Mouse (Mus musculus): ENCODE data around the gene Zfp445. TPM values are rescaled to one million over a fixed set of nuclear protein-coding genes. Genes with fewer than 3 reads are reported as not detected.

The Zfp445 gene
- polyA plus RNA-seq (2014; fragmentation: Nextera tagmentation; extraction: Ambion mirVana), result 63.1 and 79.1 TPM in 2 replicates

DNA sequence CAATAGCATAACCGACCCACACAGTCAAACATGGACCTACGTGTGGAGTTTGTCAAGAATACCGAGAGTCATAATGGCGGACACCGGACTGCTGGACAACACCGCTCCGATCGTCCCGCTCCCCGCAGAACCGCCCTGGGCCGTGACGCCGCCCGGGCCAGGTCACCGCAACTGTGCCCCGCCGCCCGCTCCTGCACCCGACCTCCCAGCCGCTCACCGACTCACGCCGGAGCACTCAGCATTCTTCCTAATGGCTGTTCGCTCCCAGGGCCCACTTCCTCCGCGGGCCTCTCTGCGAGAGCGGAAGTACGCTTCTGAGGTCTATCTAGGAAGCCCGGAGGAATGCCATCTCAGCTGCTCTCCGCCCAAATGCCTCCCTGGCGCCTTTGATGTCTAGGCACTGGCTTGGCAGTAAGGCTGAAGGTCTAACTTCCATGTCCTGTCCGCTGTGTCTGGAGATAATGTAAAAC is at the start of gene Zfp445:
Zfp445 (minus strand) TSS at position 310 of the 470 bp plus-strand sequence.
- Histone ChIP-seq H3K36me3 (ENCODE audit: control insufficient read depth, insufficient read depth, low read length) (peaks cover 15% of the 10 kb centered on the region), H3K4me2 (ENCODE audit: low read length) (peak within 1 kb of the TSS; percentile 65), H3K27me3 (replicated peaks; ENCODE audit: control insufficient read depth, insufficient read depth, low read length) (no peaks in the 10 kb centered on the region), H3K27ac (ENCODE audit: low read depth, low read length) (0 out of 2 replicates have a peak within 1 kb of the TSS, but pooled peaks have one; percentile 6), H3K4me1 (ENCODE audit: control insufficient read depth, insufficient read depth, low read length) (peaks cover 10% of the 10 kb centered on the region), H3K9me3 (replicated peaks; ENCODE audit: control insufficient read depth, low read length) (peaks cover 3% of the 10 kb centered on the region; the same call in 1 of the 2 replicates), H3K9ac (ENCODE audit: low read length) (peak within 1 kb of the TSS; percentile 91), H3K4me3 (ENCODE audit: low read depth, low read length) (peak within 1 kb of the TSS; percentile 71)
- ATAC-seq, result peak; percentile 94
- under 1% methylated on average over 34 of the region's 34 CpGs for WGBS
- DNase-seq (ENCODE audit: low spot score), result peak; percentile 95

GRCm38 (mm10) chr9:122902717-122903535 is 37.1 kb upstream of the Zfp445 start:
- Histone ChIP-seq H3K9me3 (replicated peaks; ENCODE audit: control insufficient read depth, low read length) (no peaks in the 10 kb centered on the region), H3K36me3 (ENCODE audit: control insufficient read depth, insufficient read depth, low read length) (no peaks in the 10 kb centered on the region), H3K4me1 (ENCODE audit: control insufficient read depth, insufficient read depth, low read length) (no peaks in the 10 kb centered on the region), H3K27ac (ENCODE audit: low read depth, low read length) (0 out of 2 replicates have a peak overlapping the region, but pooled peaks have one; percentile 23), H3K4me2 (ENCODE audit: low read length) (peak overlapping the region; percentile 58), H3K27me3 (replicated peaks; ENCODE audit: control insufficient read depth, insufficient read depth, low read length) (no peaks in the 10 kb centered on the region), H3K9ac (ENCODE audit: low read length) (peak overlapping the region; percentile 78), H3K4me3 (ENCODE audit: low read depth, low read length) (peak overlapping the region; percentile 44)
- WGBS, result 13% methylated on average over 32 of the region's 32 CpGs
- DNase-seq (ENCODE audit: low spot score) (peak; percentile 89), ATAC-seq (peak; percentile 99)

DNA sequence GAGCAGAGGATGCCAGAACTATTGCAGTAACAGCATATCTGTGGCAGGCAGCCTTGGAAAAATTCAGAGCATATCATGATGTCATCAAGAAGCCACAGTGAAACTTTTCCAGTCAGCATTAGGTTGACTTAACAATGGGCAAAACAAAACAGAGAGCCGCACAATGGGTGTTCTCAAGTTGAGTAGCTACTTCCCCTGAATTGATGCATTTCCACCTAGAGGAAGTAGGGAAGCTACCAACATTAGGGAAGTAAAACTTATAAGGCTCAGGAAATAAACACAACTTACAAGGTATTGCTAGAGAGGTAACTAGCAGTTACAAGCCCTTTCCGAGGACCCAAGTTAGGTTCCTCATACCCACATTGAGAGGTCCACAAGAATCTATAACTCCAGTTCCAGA is 35.2 kb upstream of the Zfp445 start:
- no peak overlapping the region for H3K4me3 ChIP-seq (ENCODE audit: low read depth, low read length)
- H3K9me3 ChIP-seq (replicated peaks; ENCODE audit: control insufficient read depth, low read length), result no peaks in the 10 kb centered on the region; the same call in 1 of the 2 replicates
- ATAC-seq (no peak), DNase-seq (ENCODE audit: low spot score) (no peak)
- no peaks in the 10 kb centered on the region for H3K27me3 ChIP-seq (replicated peaks; ENCODE audit: control insufficient read depth, insufficient read depth, low read length)
- H3K9ac ChIP-seq (ENCODE audit: low read length), result no peak overlapping the region
- H3K36me3 ChIP-seq (ENCODE audit: control insufficient read depth, insufficient read depth, low read length), result peaks cover under 1% of the 10 kb centered on the region; the same call in 1 of the 2 replicates
- H3K4me1 ChIP-seq (ENCODE audit: control insufficient read depth, insufficient read depth, low read length), result no peaks in the 10 kb centered on the region
- no peak overlapping the region for H3K27ac ChIP-seq (ENCODE audit: low read depth, low read length)
- no peak overlapping the region for H3K4me2 ChIP-seq (ENCODE audit: low read length)
- WGBS, result 93% methylated on average over 2 of the region's 2 CpGs

DNA sequence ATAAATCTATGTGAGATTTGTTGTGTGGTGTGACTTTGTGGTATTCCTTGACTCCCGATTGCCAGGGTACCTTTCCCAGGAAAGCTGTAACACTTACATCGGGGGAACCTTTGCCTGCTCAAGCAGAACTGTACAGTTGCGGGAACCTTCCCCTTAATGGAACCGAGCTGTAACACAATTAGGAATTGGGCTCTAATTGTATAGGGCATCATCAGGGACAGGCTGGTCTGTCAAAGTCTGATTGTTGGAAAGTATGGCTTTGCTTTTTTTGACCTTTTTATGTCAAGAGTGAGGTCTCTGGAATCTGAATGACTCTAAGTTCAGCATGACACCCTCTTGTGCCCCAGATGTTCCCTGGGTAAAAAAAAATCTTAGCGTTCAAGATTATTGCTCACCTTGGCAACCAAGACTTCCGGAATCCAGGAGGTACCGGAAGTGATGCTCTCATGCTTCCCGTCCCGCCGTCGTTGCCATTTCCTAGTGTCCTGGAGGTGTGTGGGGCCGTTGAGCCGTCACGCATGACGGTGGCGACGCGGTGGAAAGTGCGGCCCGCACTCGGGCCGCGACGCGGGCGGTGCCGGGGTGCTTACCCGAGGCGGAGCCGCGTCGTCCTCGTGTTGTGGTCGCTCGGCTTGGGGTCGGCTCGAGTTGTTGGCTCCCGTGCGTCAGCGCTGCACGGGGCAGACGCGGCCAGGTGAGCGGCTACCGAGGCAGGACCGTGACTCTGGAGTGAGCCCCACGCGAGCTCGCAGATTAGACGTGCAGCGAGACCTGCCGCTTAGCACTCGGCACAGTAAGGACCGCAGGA is 20.8 kb upstream of the Zfp445 start:
- H3K4me2 ChIP-seq (ENCODE audit: low read length), result peak overlapping the region; percentile 89
- peaks cover 5% of the 10 kb centered on the region; the same call in 1 of the 2 replicates for H3K36me3 ChIP-seq (ENCODE audit: control insufficient read depth, insufficient read depth, low read length)
- no peaks in the 10 kb centered on the region for H3K27me3 ChIP-seq (replicated peaks; ENCODE audit: control insufficient read depth, insufficient read depth, low read length)
- WGBS, result 7% methylated on average over 54 of the region's 54 CpGs
- no peak overlapping the region for H3K27ac ChIP-seq (ENCODE audit: low read depth, low read length)
- peak overlapping the region; percentile 84 for H3K9ac ChIP-seq (ENCODE audit: low read length)
- DNase-seq (ENCODE audit: low spot score) (peak; percentile 89), ATAC-seq (peak; percentile 96)
- H3K9me3 ChIP-seq (replicated peaks; ENCODE audit: control insufficient read depth, low read length), result no peaks in the 10 kb centered on the region
- H3K4me3 ChIP-seq (ENCODE audit: low read depth, low read length), result peak overlapping the region; percentile 70
- H3K4me1 ChIP-seq (ENCODE audit: control insufficient read depth, insufficient read depth, low read length), result no peaks in the 10 kb centered on the region

DNA sequence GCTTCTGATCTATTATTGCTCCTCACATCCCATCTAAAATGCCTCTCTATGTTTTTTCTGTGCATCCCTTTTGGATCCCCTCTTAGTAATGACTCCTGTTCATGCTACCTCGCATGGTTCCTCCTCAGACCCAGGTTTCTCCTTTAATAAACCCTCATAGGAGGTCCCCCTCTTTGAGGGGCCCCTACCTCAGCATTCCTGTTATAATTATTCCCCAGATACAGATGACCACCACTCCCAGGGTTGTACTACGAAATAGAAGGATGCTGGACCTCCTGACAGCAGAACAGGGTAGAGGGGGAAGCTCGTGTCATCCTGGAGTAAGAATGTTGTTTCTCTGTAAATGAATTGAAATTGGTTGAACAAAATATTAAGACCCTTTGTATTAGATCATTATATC is 19.6 kb upstream of the Zfp445 start, which contains the start of gene Zkscan7:
Zkscan7 (plus strand) TSS at position 301 of the 400 bp plus-strand sequence.
- ATAC-seq, result no peak
- Histone ChIP-seq H3K4me2 (ENCODE audit: low read length) (peak within 1 kb of the TSS; percentile 89), H3K4me3 (ENCODE audit: low read depth, low read length) (peak within 1 kb of the TSS; percentile 70), H3K4me1 (ENCODE audit: control insufficient read depth, insufficient read depth, low read length) (no peaks in the 10 kb centered on the region), H3K9me3 (replicated peaks; ENCODE audit: control insufficient read depth, low read length) (no peaks in the 10 kb centered on the region), H3K9ac (ENCODE audit: low read length) (peak within 1 kb of the TSS; percentile 84; the same call in 1 of the 2 replicates), H3K27me3 (replicated peaks; ENCODE audit: control insufficient read depth, insufficient read depth, low read length) (no peaks in the 10 kb centered on the region), H3K27ac (ENCODE audit: low read depth, low read length) (no peak within 1 kb of the TSS), H3K36me3 (ENCODE audit: control insufficient read depth, insufficient read depth, low read length) (no peaks in the 10 kb centered on the region)
- WGBS, result 87% methylated on average over 3 of the region's 3 CpGs
- DNase-seq (ENCODE audit: low spot score), result no peak

- Histone ChIP-seq H3K27me3 (replicated peaks; ENCODE audit: control insufficient read depth, insufficient read depth, low read length) (no peaks in the 10 kb centered on the region), H3K27ac (ENCODE audit: low read depth, low read length) (no peak overlapping the region)
- 94% methylated on average over 2 of the region's 2 CpGs for WGBS
Measured at GRCm38 (mm10) chr9:122875145-122875544, 9.3 kb upstream of the Zfp445 start.

GRCm38 (mm10) chr9:122874653-122875052 is 8.8 kb upstream of the Zfp445 start:
- Histone ChIP-seq H3K27ac (ENCODE audit: low read depth, low read length) (no peak overlapping the region), H3K9ac (ENCODE audit: low read length) (no peak overlapping the region), H3K27me3 (replicated peaks; ENCODE audit: control insufficient read depth, insufficient read depth, low read length) (no peaks in the 10 kb centered on the region), H3K4me1 (ENCODE audit: control insufficient read depth, insufficient read depth, low read length) (no peaks in the 10 kb centered on the region), H3K4me3 (ENCODE audit: low read depth, low read length) (no peak overlapping the region), H3K4me2 (ENCODE audit: low read length) (no peak overlapping the region), H3K9me3 (replicated peaks; ENCODE audit: control insufficient read depth, low read length) (no peaks in the 10 kb centered on the region), H3K36me3 (ENCODE audit: control insufficient read depth, insufficient read depth, low read length) (no peaks in the 10 kb centered on the region)
- 76% methylated on average over 1 of the region's 1 CpGs for WGBS
- ATAC-seq (no peak), DNase-seq (ENCODE audit: low spot score) (no peak)

More at GRCm38 (mm10) chr9:122875145-122875544, 9.3 kb upstream of the Zfp445 start:
- Histone ChIP-seq H3K4me2 (ENCODE audit: low read length) (no peak overlapping the region), H3K4me3 (ENCODE audit: low read depth, low read length) (no peak overlapping the region), H3K9me3 (replicated peaks; ENCODE audit: control insufficient read depth, low read length) (no peaks in the 10 kb centered on the region), H3K9ac (ENCODE audit: low read length) (no peak overlapping the region), H3K4me1 (ENCODE audit: control insufficient read depth, insufficient read depth, low read length) (no peaks in the 10 kb centered on the region), H3K36me3 (ENCODE audit: control insufficient read depth, insufficient read depth, low read length) (no peaks in the 10 kb centered on the region)
- DNase-seq (ENCODE audit: low spot score) (no peak), ATAC-seq (no peak)

- H3K4me1 ChIP-seq (ENCODE audit: control insufficient read depth, insufficient read depth, low read length), result no peaks in the 10 kb centered on the region
Measured at GRCm38 (mm10) chr9:122872595-122872994, 6.8 kb upstream of the Zfp445 start.

More at GRCm38 (mm10) chr9:122872595-122872994, 6.8 kb upstream of the Zfp445 start:
- ATAC-seq (no peak), DNase-seq (ENCODE audit: low spot score) (no peak)
- Histone ChIP-seq H3K36me3 (ENCODE audit: control insufficient read depth, insufficient read depth, low read length) (no peaks in the 10 kb centered on the region), H3K9me3 (replicated peaks; ENCODE audit: control insufficient read depth, low read length) (no peaks in the 10 kb centered on the region), H3K27ac (ENCODE audit: low read depth, low read length) (no peak overlapping the region), H3K9ac (ENCODE audit: low read length) (no peak overlapping the region), H3K4me2 (ENCODE audit: low read length) (no peak overlapping the region), H3K4me3 (ENCODE audit: low read depth, low read length) (no peak overlapping the region), H3K27me3 (replicated peaks; ENCODE audit: control insufficient read depth, insufficient read depth, low read length) (no peaks in the 10 kb centered on the region)
- 88% methylated on average over 4 of the region's 4 CpGs for WGBS
